Mouse (Mus musculus) CD4-positive, CD25-positive, alpha-beta regulatory T cell, adult 4 months (primary cell): Measurements from ENCODE around the gene 1700029P11Rik. TPM values are rescaled to one million over a fixed set of nuclear protein-coding genes. Genes with fewer than 3 reads are reported as not detected.

Experiments
- ATAC-seq: one replicate; pipeline ENCODE4 v1.8.0; 2017
- polyA plus RNA-seq, 2 experiments: library from polyadenylated mRNA; unstranded; fragments of 100-300 nt; shearing (Covaris generic); gene quantifications; one replicate each; pipeline ENCODE4 v1.2.1; 2017

1700029P11Rik gene
- polyA plus RNA-seq, 2 experiments from 2014 or later, result not detected

- peak; percentile 10 for ATAC-seq
These were observed 35.2 kb downstream of the 1700029P11Rik start for GRCm38 (mm10) chr15:82015392-82016100.

GRCm38 (mm10) chr15:82016101-82016808 is 35.9 kb downstream of the 1700029P11Rik start:
- peak; percentile 89 for ATAC-seq

- ATAC-seq, result no peak
These were observed 36.5 kb downstream of the 1700029P11Rik start for GRCm38 (mm10) chr15:82016830-82017229.

- ATAC-seq, result no peak
These were observed 37.1 kb downstream of the 1700029P11Rik start for GRCm38 (mm10) chr15:82017461-82017860.

GRCm38 (mm10) chr15:82019288-82019687 is 38.9 kb downstream of the 1700029P11Rik start:
- ATAC-seq, result no peak

- no peak for ATAC-seq
These were observed 42.3 kb downstream of the 1700029P11Rik start for GRCm38 (mm10) chr15:82022535-82023088.

GRCm38 (mm10) chr15:82023965-82024635 is 43.8 kb downstream of the 1700029P11Rik start:
- no peak for ATAC-seq

GRCm38 (mm10) chr15:82027276-82027675 is 46.9 kb downstream of the 1700029P11Rik start:
- ATAC-seq, result no peak

GRCm38 (mm10) chr15:82027726-82028125 is 47.4 kb downstream of the 1700029P11Rik start:
- no peak for ATAC-seq

Other genes starting within 250 kb of the 1700029P11Rik start
- gene Zc3h7b, start 235.5 kb upstream of the 1700029P11Rik start, polyA plus RNA-seq, result 1 to 10 TPM; 5.4 to 7.3 TPM
- 10 to 100 TPM; 43.0 to 54.0 TPM for gene Rangap1, start 235.0 kb upstream of the 1700029P11Rik start, polyA plus RNA-seq
- 10 to 100 TPM; 10.2 to 13.9 TPM for gene Tef, start 178.1 kb upstream of the 1700029P11Rik start, polyA plus RNA-seq
- 10 to 100 TPM; 37.2 to 42.7 TPM for gene Tob2, start 121.7 kb upstream of the 1700029P11Rik start, polyA plus RNA-seq
- 100 to 1,000 TPM in 1 of 2 experiments, 10 to 100 TPM in 1; 89.8 to 111 TPM for gene Phf5a, start 108.6 kb upstream of the 1700029P11Rik start, polyA plus RNA-seq
- gene Aco2, start 108.2 kb upstream of the 1700029P11Rik start, polyA plus RNA-seq, result 100 to 1,000 TPM in 1 of 2 experiments, 10 to 100 TPM in 1; 94.3 to 166 TPM
- gene Polr3h, start 54.3 kb upstream of the 1700029P11Rik start, polyA plus RNA-seq, result 10 to 100 TPM; 22.0 to 26.3 TPM
- gene Csdc2, start 43.8 kb upstream of the 1700029P11Rik start, polyA plus RNA-seq, result not detected
- 10 to 100 TPM; 11.4 to 14.4 TPM for gene Pmm1, start 19.6 kb upstream of the 1700029P11Rik start, polyA plus RNA-seq
- gene Xrcc6, start 7.3 kb downstream of the 1700029P11Rik start, polyA plus RNA-seq, result 10 to 100 TPM; 56.5 to 73.1 TPM
- 10 to 100 TPM in 1 of 2 experiments, 1 to 10 TPM in 1; 7.8 to 10.2 TPM for gene Desi1, start 53.3 kb downstream of the 1700029P11Rik start, polyA plus RNA-seq
- gene Snu13, start 67.1 kb downstream of the 1700029P11Rik start, polyA plus RNA-seq, result 100 to 1,000 TPM; 175 to 178 TPM
- not detected for gene 4930407I10Rik, start 78.6 kb downstream of the 1700029P11Rik start, polyA plus RNA-seq
- not detected for gene Mei1, start 89.5 kb downstream of the 1700029P11Rik start, polyA plus RNA-seq
- gene Ccdc134, start 147.4 kb downstream of the 1700029P11Rik start, polyA plus RNA-seq, result 10 to 100 TPM; 18.5 to 26.0 TPM
- 10 to 100 TPM; 32.2 to 56.0 TPM for gene Srebf2, start 166.6 kb downstream of the 1700029P11Rik start, polyA plus RNA-seq
- gene Shisa8, start 232.3 kb downstream of the 1700029P11Rik start, polyA plus RNA-seq, result not detected
- 10 to 100 TPM in 1 of 2 experiments, 1 to 10 TPM in 1; 2.2 to 10.5 TPM for gene Tnfrsf13c, start 243.8 kb downstream of the 1700029P11Rik start, polyA plus RNA-seq